Mouse (Mus musculus) forebrain, embryonic 11.5 days (tissue): Measurements from ENCODE around the gene Defb41. TPM values are rescaled to one million over a fixed set of nuclear protein-coding genes. Genes with fewer than 3 reads are reported as not detected.
"Not testable (repeated sequence)": the region's sequence is repeated elsewhere in the genome, so short reads cannot be mapped to it uniquely, and the experiment has no call there.

ENCODE experiments used
- ATAC-seq: fragments of 200-750 bp; cut with Nextera tagmentation; replicated peaks from 2 replicates; pipeline ENCODE4 v1.8.0; 2017; ENCODE audit warnings: moderate TSS enrichment; ENCODE audit not compliant: low FRiP score
- DNase-seq: peaks from one replicate; pipeline ENCODE4 v3.0.0-alpha.2; 2017; ENCODE audit warnings: low spot score
- H3K27ac ChIP-seq: fragments of 300-500 bp; sonication (generic); 2 replicates; pipeline ENCODE4 v1.5.1; 2014; ENCODE audit warnings: low read depth, low read length
- H3K27me3 ChIP-seq: fragments of 300-500 bp; sonication (generic); 2 replicates; pipeline ENCODE4 v1.6.1; 2014; ENCODE audit warnings: mild to moderate bottlenecking, low read length, mixed read lengths; ENCODE audit not compliant: control insufficient read depth, insufficient read depth
- H3K36me3 ChIP-seq: fragments of 300-500 bp; sonication (generic); 2 replicates; pipeline ENCODE4 v1.6.1; 2014; ENCODE audit warnings: mild to moderate bottlenecking, low read length, moderate library complexity, mixed read lengths; ENCODE audit not compliant: control insufficient read depth, insufficient read depth
- H3K4me1 ChIP-seq: fragments of 300-500 bp; sonication (generic); replicated peaks from 2 replicates; pipeline ENCODE4 v1.6.1; 2014; ENCODE audit warnings: low read length, mixed read lengths; ENCODE audit not compliant: control insufficient read depth, insufficient read depth
- H3K4me2 ChIP-seq: fragments of 300-500 bp; sonication (generic); 2 replicates; pipeline ENCODE4 v1.6.1; 2014; ENCODE audit warnings: low read depth, mild to moderate bottlenecking, low read length, moderate library complexity, mixed read lengths; ENCODE audit not compliant: severe bottlenecking
- H3K4me3 ChIP-seq: fragments of 300-500 bp; sonication (generic); 2 replicates; pipeline ENCODE4 v1.5.1; 2014; ENCODE audit warnings: low read depth, low read length
- H3K9ac ChIP-seq: fragments of 300-500 bp; sonication (generic); 2 replicates; pipeline ENCODE4 v1.6.1; 2014; ENCODE audit warnings: low read length
- H3K9me3 ChIP-seq: fragments of 300-500 bp; sonication (generic); 2 replicates; pipeline ENCODE4 v1.6.1; 2016; ENCODE audit warnings: low read length, mixed read lengths; ENCODE audit not compliant: control insufficient read depth
- WGBS: fragments of 180-500 bp; shearing (Covaris S2); extraction: QIAGEN DNeasy Blood & Tissue Kit; methylation state at CpG from one replicate; pipeline ENCODE4 v1.1.7; 2014; 5-methylcytosine and 5-hydroxymethylcytosine counted together
- polyA plus RNA-seq: library from polyadenylated mRNA; unstranded; fragments of >200 nt; fragmentation: Nextera tagmentation; extraction: Ambion mirVana; gene quantifications from 2 replicates; pipeline ENCODE4 v1.2.1, GENCODE M21; 2014

The Defb41 gene
- polyA plus RNA-seq, 1 experiment from 2014 or later = not detected

DNA sequence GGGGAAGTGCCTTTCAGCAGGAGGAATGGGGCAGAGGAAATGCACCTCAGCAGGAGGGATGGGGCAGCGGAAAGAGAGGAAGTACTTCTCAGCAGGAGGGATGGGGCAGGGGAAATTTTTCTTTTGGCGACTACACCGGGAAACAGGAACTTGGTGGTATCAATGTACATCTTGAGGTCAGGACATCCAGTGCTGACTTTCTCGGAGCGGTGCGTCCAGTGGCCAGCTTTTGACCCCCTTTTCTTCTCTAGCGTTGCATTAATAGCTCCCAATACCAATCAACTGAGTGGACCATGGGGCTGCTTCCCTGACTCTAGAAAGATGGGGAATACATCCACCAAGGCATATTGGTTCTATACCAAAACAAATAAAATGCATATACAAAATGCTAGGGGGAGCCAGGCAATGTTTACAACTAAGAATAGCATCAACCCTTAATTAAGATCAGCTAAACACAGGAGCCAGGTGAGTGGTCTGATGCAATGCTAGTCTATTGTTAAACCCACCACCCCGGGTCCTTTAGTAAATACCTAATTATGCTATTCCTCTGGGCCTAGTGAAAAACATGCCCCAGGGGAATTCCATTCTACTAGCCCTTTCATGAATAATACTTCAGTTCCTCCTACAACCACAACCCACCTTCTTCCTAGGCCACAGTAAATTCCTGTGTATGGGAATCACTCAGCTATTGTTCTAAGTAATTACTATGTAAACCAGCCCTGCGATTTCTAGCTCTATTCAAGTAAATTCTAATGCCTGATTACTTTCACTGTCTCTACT is 18.9 kb downstream of the Defb41 start:
- not testable (repeated sequence) for H3K9ac ChIP-seq, H3K4me3 ChIP-seq, ATAC-seq, H3K9me3 ChIP-seq, H3K36me3 ChIP-seq, H3K4me2 ChIP-seq, H3K27ac ChIP-seq, H3K4me1 ChIP-seq, DNase-seq, H3K27me3 ChIP-seq
- WGBS = 88% methylated on average over 9 of the region's 9 CpGs

DNA sequence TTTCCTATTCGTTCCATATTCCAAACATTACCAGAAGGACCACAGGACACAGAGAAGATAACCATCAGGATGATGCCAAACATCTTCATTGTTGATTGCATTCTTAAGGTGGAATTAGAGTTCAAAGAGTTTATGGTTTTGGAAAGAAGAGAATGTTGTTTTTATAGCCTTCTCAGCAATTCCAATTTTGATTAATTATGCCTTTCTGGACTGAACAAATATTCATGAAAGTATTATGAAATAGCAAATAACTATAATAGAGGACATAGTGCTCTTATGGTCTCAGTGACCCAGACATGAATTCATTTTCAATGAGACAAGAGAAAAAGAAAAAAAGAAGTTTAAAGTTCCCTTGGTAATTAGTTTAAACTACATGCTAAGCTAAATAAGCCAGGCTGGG is 27.6 kb downstream of the Defb41 start, which contains the start of gene Defb18:
Gene Defb18, minus strand, starts transcription at position 101 of the 400 bp plus-strand sequence.
- H3K4me2 ChIP-seq = no peak within 1 kb of the TSS
- WGBS = 86% methylated on average over 1 of the region's 1 CpGs
- H3K36me3 ChIP-seq = no peaks in the 10 kb centered on the region
- no peak for ATAC-seq
- H3K9ac ChIP-seq = no peak within 1 kb of the TSS
- H3K27me3 ChIP-seq = no peaks in the 10 kb centered on the region
- no peak within 1 kb of the TSS for H3K4me3 ChIP-seq
- DNase-seq = no peak
- H3K27ac ChIP-seq = no peak within 1 kb of the TSS
- no peaks in the 10 kb centered on the region for H3K4me1 ChIP-seq
- no peaks in the 10 kb centered on the region for H3K9me3 ChIP-seq

DNA sequence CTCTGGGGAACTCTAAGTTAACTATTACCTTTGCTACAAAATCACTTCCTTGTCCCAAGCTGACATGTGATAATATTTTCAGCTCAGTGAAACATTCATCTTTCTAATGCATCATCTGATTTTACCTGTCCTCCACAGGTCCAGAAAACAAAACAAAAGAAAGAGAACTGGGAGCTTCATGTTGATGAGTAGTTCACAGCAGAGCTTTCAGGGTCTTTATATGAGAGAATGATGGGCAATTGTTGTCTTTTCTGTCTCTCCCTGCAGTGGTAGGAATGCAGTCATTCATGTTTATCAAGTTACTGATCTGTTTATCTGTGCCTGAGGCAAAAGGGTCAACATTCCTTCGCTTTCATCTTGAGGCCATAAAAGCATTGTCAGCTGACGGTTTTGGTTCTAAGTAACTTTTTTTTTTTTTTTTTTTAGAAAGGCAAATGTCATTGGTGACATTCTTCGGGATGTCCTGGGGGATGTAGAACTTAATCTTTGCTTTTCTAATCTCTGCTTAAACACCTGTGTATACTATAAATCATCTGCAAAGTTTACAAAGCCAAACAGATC is 41.5 kb downstream of the Defb41 start:
- H3K4me3 ChIP-seq = no peak overlapping the region
- no peak overlapping the region for H3K4me2 ChIP-seq
- no peaks in the 10 kb centered on the region for H3K4me1 ChIP-seq
- WGBS = 69% methylated on average over 3 of the region's 3 CpGs
- no peak overlapping the region for H3K9ac ChIP-seq
- DNase-seq (no peak), ATAC-seq (no peak)
- H3K27ac ChIP-seq = no peak overlapping the region
- H3K36me3 ChIP-seq = no peaks in the 10 kb centered on the region
- H3K9me3 ChIP-seq = no peaks in the 10 kb centered on the region
- H3K27me3 ChIP-seq = no peaks in the 10 kb centered on the region

Other genes starting within 250 kb of the Defb41 start
- gene Crisp4, start 119.2 kb downstream of the Defb41 start, polyA plus RNA-seq = not detected in 2 replicates
- not detected in 2 replicates for gene Defb18, start 27.7 kb downstream of the Defb41 start, polyA plus RNA-seq